Mouse (Mus musculus) lung, embryonic 15.5 days (tissue): ENCODE measurements around the gene Fam110c. TPM values are rescaled to one million over a fixed set of nuclear protein-coding genes. Genes with fewer than 3 reads are reported as not detected.
"Not testable (repeated sequence)": the region's sequence is repeated elsewhere in the genome, so short reads cannot be mapped to it uniquely, and the experiment has no call there.

Experiments used
- ATAC-seq: fragments of 200-750 bp; cut with Nextera tagmentation; 2 replicates; pipeline ENCODE4 v1.8.0; 2017; ENCODE audit warnings: moderate number of reproducible peaks, borderline replicate concordance; ENCODE audit not compliant: low FRiP score, low TSS enrichment; ENCODE audit errors: extremely low read depth
- H3K27ac ChIP-seq: fragments of 300-500 bp; sonication (generic); 2 replicates; pipeline ENCODE4 v1.5.1; 2015; ENCODE audit warnings: moderate library complexity, mild to moderate bottlenecking, inconsistent platforms
- H3K27me3 ChIP-seq: fragments of 300-500 bp; sonication (generic); 2 replicates; pipeline ENCODE4 v1.6.1; 2015; ENCODE audit warnings: inconsistent platforms
- H3K36me3 ChIP-seq: fragments of 300-500 bp; sonication (generic); 2 replicates; pipeline ENCODE4 v1.6.1; 2015; ENCODE audit warnings: inconsistent platforms
- H3K4me1 ChIP-seq: fragments of 300-500 bp; sonication (generic); 2 replicates; pipeline ENCODE4 v1.6.1; 2015; ENCODE audit warnings: inconsistent platforms
- H3K4me2 ChIP-seq: fragments of 300-500 bp; sonication (generic); 2 replicates; pipeline ENCODE4 v1.6.1; 2015; ENCODE audit warnings: inconsistent platforms, mild to moderate bottlenecking, moderate library complexity
- H3K4me3 ChIP-seq: fragments of 300-500 bp; sonication (generic); 2 replicates; pipeline ENCODE4 v1.5.1; 2015; ENCODE audit warnings: mild to moderate bottlenecking, inconsistent platforms
- H3K9ac ChIP-seq: fragments of 300-500 bp; sonication (generic); 2 replicates; pipeline ENCODE4 v1.6.1; 2015; ENCODE audit warnings: inconsistent platforms
- H3K9me3 ChIP-seq: fragments of 300-500 bp; sonication (generic); 2 replicates; pipeline ENCODE4 v1.6.1; 2016; ENCODE audit warnings: inconsistent platforms
- WGBS: fragments of 180-500 bp; shearing (Covaris S2); methylation state at CpG from one replicate; pipeline ENCODE4 v1.1.7; 2015; 5-methylcytosine and 5-hydroxymethylcytosine counted together
- polyA plus RNA-seq: library from polyadenylated mRNA; unstranded; fragments of >200 nt; fragmentation: Nextera tagmentation; extraction: Ambion mirVana; gene quantifications from 2 replicates; pipeline ENCODE4 v1.2.1, GENCODE M21; 2015

Fam110c gene
- polyA plus RNA-seq = 2.5 and 2.7 TPM in 2 replicates

- Histone ChIP-seq H3K27ac (no peak within 1 kb of the TSS), H3K36me3 (no peaks in the 10 kb centered on the region), H3K4me1 (peaks cover 19% of the 10 kb centered on the region), H3K27me3 (peaks cover 46% of the 10 kb centered on the region), H3K4me2 (peak within 1 kb of the TSS; percentile 95), H3K9me3 (no peaks in the 10 kb centered on the region; the same call in 1 of the 2 replicates), H3K4me3 (peak within 1 kb of the TSS; percentile 57), H3K9ac (peak within 1 kb of the TSS; percentile 47)
- peak; percentile 79 for ATAC-seq
- 2% methylated on average over 50 of the region's 50 CpGs for WGBS
Observed at GRCm38 (mm10) chr12:31073412-31074354, at the start of gene Fam110c. Gene Fam110c, plus strand, starts transcription at chr12:31073861.

GRCm38 (mm10) chr12:31026423-31026822, 47.2 kb upstream of the Fam110c start:
- H3K27ac ChIP-seq = no peak overlapping the region
- peaks cover 8% of the 10 kb centered on the region for H3K4me1 ChIP-seq
- peak; percentile 94 for ATAC-seq
- H3K9ac ChIP-seq = no peak overlapping the region
- no peaks in the 10 kb centered on the region for H3K9me3 ChIP-seq
- no peaks in the 10 kb centered on the region for H3K27me3 ChIP-seq
- 4% methylated on average over 7 of the region's 7 CpGs for WGBS
- H3K36me3 ChIP-seq = no peaks in the 10 kb centered on the region
- H3K4me3 ChIP-seq = no peak overlapping the region
- no peak overlapping the region for H3K4me2 ChIP-seq

- Histone ChIP-seq H3K9ac (no peak overlapping the region), H3K36me3 (no peaks in the 10 kb centered on the region), H3K4me1 (no peaks in the 10 kb centered on the region), H3K9me3 (no peaks in the 10 kb centered on the region), H3K4me3 (no peak overlapping the region), H3K27me3 (no peaks in the 10 kb centered on the region), H3K4me2 (no peak overlapping the region), H3K27ac (no peak overlapping the region)
- 80% methylated on average over 4 of the region's 4 CpGs for WGBS
- ATAC-seq = no peak
Observed at GRCm38 (mm10) chr12:31052066-31052465, 21.6 kb upstream of the Fam110c start.

GRCm38 (mm10) chr12:31056291-31056864, 17.3 kb upstream of the Fam110c start:
- Histone ChIP-seq H3K9ac (no peak overlapping the region), H3K4me3 (no peak overlapping the region), H3K27me3 (no peaks in the 10 kb centered on the region), H3K4me1 (no peaks in the 10 kb centered on the region), H3K4me2 (no peak overlapping the region), H3K36me3 (no peaks in the 10 kb centered on the region), H3K27ac (no peak overlapping the region), H3K9me3 (no peaks in the 10 kb centered on the region)
- WGBS = 42% methylated on average over 6 of the region's 6 CpGs
- no peak for ATAC-seq

GRCm38 (mm10) chr12:31059393-31059853, 14.2 kb upstream of the Fam110c start:
- WGBS = 32% methylated on average over 8 of the region's 8 CpGs
- Histone ChIP-seq H3K4me3 (no peak overlapping the region), H3K27ac (no peak overlapping the region), H3K9me3 (no peaks in the 10 kb centered on the region), H3K27me3 (no peaks in the 10 kb centered on the region), H3K4me1 (no peaks in the 10 kb centered on the region), H3K4me2 (no peak overlapping the region), H3K36me3 (no peaks in the 10 kb centered on the region), H3K9ac (no peak overlapping the region)
- no peak for ATAC-seq

- no peaks in the 10 kb centered on the region for H3K27me3 ChIP-seq
- no peak overlapping the region for H3K4me2 ChIP-seq
- 64% methylated on average over 8 of the region's 8 CpGs for WGBS
- H3K9ac ChIP-seq = no peak overlapping the region
- H3K36me3 ChIP-seq = no peaks in the 10 kb centered on the region
- H3K4me3 ChIP-seq = no peak overlapping the region
- H3K27ac ChIP-seq = no peak overlapping the region
- H3K4me1 ChIP-seq = no peaks in the 10 kb centered on the region
- ATAC-seq = no peak
- no peaks in the 10 kb centered on the region for H3K9me3 ChIP-seq
Observed at GRCm38 (mm10) chr12:31060245-31060644, 13.4 kb upstream of the Fam110c start.

GRCm38 (mm10) chr12:31071222-31071621, 2.4 kb upstream of the Fam110c start:
- Histone ChIP-seq H3K27ac (no peak overlapping the region), H3K4me2 (no peak overlapping the region), H3K4me3 (no peak overlapping the region), H3K9ac (no peak overlapping the region), H3K9me3 (no peaks in the 10 kb centered on the region; the same call in 1 of the 2 replicates), H3K36me3 (no peaks in the 10 kb centered on the region), H3K4me1 (peaks cover 19% of the 10 kb centered on the region), H3K27me3 (peaks cover 37% of the 10 kb centered on the region)
- 76% methylated on average over 5 of the region's 5 CpGs for WGBS
- no peak for ATAC-seq

GRCm38 (mm10) chr12:31074355-31074786, 710 bp downstream of the Fam110c start:
- Histone ChIP-seq H3K4me1 (peaks cover 19% of the 10 kb centered on the region), H3K27me3 (peaks cover 46% of the 10 kb centered on the region), H3K4me2 (peak overlapping the region; percentile 95), H3K9ac (peak overlapping the region; percentile 47; the same call in 1 of the 2 replicates), H3K4me3 (peak overlapping the region; percentile 57)
- not testable (repeated sequence) for H3K36me3 ChIP-seq, H3K27ac ChIP-seq, H3K9me3 ChIP-seq
- peak; percentile 46; the same call in 1 of the 2 replicates for ATAC-seq
- WGBS = under 1% methylated on average over 17 of the region's 18 CpGs

- ATAC-seq = peak; percentile 46; the same call in 1 of the 2 replicates
- H3K9ac ChIP-seq = peak overlapping the region; percentile 20; the same call in 1 of the 2 replicates
- H3K27me3 ChIP-seq = peaks cover 46% of the 10 kb centered on the region
Observed at GRCm38 (mm10) chr12:31074839-31075538, 1.3 kb downstream of the Fam110c start.

GRCm38 (mm10) chr12:31077020-31077419, 3.4 kb downstream of the Fam110c start:
- Histone ChIP-seq H3K27ac (no peak overlapping the region), H3K4me2 (no peak overlapping the region), H3K4me1 (peaks cover 19% of the 10 kb centered on the region), H3K9ac (no peak overlapping the region), H3K9me3 (no peaks in the 10 kb centered on the region), H3K4me3 (no peak overlapping the region), H3K27me3 (peaks cover 45% of the 10 kb centered on the region), H3K36me3 (no peaks in the 10 kb centered on the region)
- no peak for ATAC-seq
- 62% methylated on average over 7 of the region's 7 CpGs for WGBS

More at GRCm38 (mm10) chr12:31074839-31075538, 1.3 kb downstream of the Fam110c start:
- no peaks in the 10 kb centered on the region for H3K36me3 ChIP-seq
- H3K9me3 ChIP-seq = no peaks in the 10 kb centered on the region
- H3K4me1 ChIP-seq = peaks cover 19% of the 10 kb centered on the region
- peak overlapping the region; percentile 5; the same call in 1 of the 2 replicates for H3K27ac ChIP-seq
- 3% methylated on average over 24 of the region's 24 CpGs for WGBS
- H3K4me3 ChIP-seq = peak overlapping the region; percentile 41
- H3K4me2 ChIP-seq = peak overlapping the region; percentile 95

- WGBS = 49% methylated on average over 4 of the region's 4 CpGs
- no peak for ATAC-seq
- no peak overlapping the region for H3K4me2 ChIP-seq
- H3K27me3 ChIP-seq = peaks cover 35% of the 10 kb centered on the region
- no peaks in the 10 kb centered on the region for H3K9me3 ChIP-seq
- no peak overlapping the region for H3K4me3 ChIP-seq
- no peak overlapping the region for H3K27ac ChIP-seq
- H3K36me3 ChIP-seq = no peaks in the 10 kb centered on the region
- H3K4me1 ChIP-seq = peaks cover 19% of the 10 kb centered on the region
- H3K9ac ChIP-seq = no peak overlapping the region
Observed at GRCm38 (mm10) chr12:31078030-31078429, 4.4 kb downstream of the Fam110c start.
